Mouse (Mus musculus): ENCODE measurements around the gene Chuk. TPM values are rescaled to one million over a fixed set of nuclear protein-coding genes. Genes with fewer than 3 reads are reported as not detected.
"Not testable (repeated sequence)": the region's sequence is repeated elsewhere in the genome, so short reads cannot be mapped to it uniquely, and the experiment has no call there.

Chuk gene
- polyA plus RNA-seq, 1 experiment, result 26.4 TPM

GRCm38 (mm10) chr19:44128560-44128959 is 21.3 kb upstream of the Chuk start:
- WGBS, result 95% methylated on average over 2 of the region's 2 CpGs
- no peak for TF ChIP-seq POLR2A (IDR thresholded peaks at IDR 0.05; ENCODE audit: control insufficient read depth, extremely low read depth, insufficient read depth, low read length, poor library complexity)
- TF ChIP-seq CTCF (IDR thresholded peaks at IDR 0.05; ENCODE audit: borderline replicate concordance, control insufficient read depth, extremely low read depth, insufficient read depth, low read length, poor library complexity), result no peak
- DNase-seq, result no peak
- Histone ChIP-seq H3K27me3 (ENCODE audit: control insufficient read depth, insufficient read depth, low read length) (no peaks in the 10 kb centered on the region), H3K36me3 (ENCODE audit: control insufficient read depth, insufficient read depth, low read length) (peaks cover 72% of the 10 kb centered on the region), H3K4me3 (ENCODE audit: control insufficient read depth, insufficient read depth, low read length) (no peak overlapping the region), H3K4me1 (replicated peaks; ENCODE audit: control insufficient read depth, insufficient read depth, low read length) (no peaks in the 10 kb centered on the region), H3K27ac (ENCODE audit: control insufficient read depth, insufficient read depth, low read length) (no peak overlapping the region)

GRCm38 (mm10) chr19:44127729-44128497 is 20.6 kb upstream of the Chuk start:
- Histone ChIP-seq H3K4me3 (ENCODE audit: control insufficient read depth, insufficient read depth, low read length) (no peak overlapping the region), H3K27ac (ENCODE audit: control insufficient read depth, insufficient read depth, low read length) (no peak overlapping the region), H3K4me1 (replicated peaks; ENCODE audit: control insufficient read depth, insufficient read depth, low read length) (no peaks in the 10 kb centered on the region), H3K36me3 (ENCODE audit: control insufficient read depth, insufficient read depth, low read length) (peaks cover 78% of the 10 kb centered on the region), H3K27me3 (ENCODE audit: control insufficient read depth, insufficient read depth, low read length) (no peaks in the 10 kb centered on the region)
- DNase-seq, result no peak
- WGBS, result 97% methylated on average over 10 of the region's 10 CpGs
- TF ChIP-seq CTCF (IDR thresholded peaks at IDR 0.05; ENCODE audit: borderline replicate concordance, control insufficient read depth, extremely low read depth, insufficient read depth, low read length, poor library complexity), result no peak

- Histone ChIP-seq H3K4me3 (ENCODE audit: control insufficient read depth, insufficient read depth, low read length) (no peak overlapping the region), H3K27ac (ENCODE audit: control insufficient read depth, insufficient read depth, low read length) (no peak overlapping the region), H3K4me1 (replicated peaks; ENCODE audit: control insufficient read depth, insufficient read depth, low read length) (no peaks in the 10 kb centered on the region), H3K27me3 (ENCODE audit: control insufficient read depth, insufficient read depth, low read length) (no peaks in the 10 kb centered on the region), H3K36me3 (ENCODE audit: control insufficient read depth, insufficient read depth, low read length) (peaks cover 46% of the 10 kb centered on the region)
- no peak for DNase-seq
- TF ChIP-seq POLR2A (IDR thresholded peaks at IDR 0.05; ENCODE audit: control insufficient read depth, extremely low read depth, insufficient read depth, low read length, poor library complexity), result no peak
- TF ChIP-seq CTCF (IDR thresholded peaks at IDR 0.05; ENCODE audit: borderline replicate concordance, control insufficient read depth, extremely low read depth, insufficient read depth, low read length, poor library complexity), result no peak
- WGBS, result 97% methylated on average over 7 of the region's 7 CpGs
Measured at GRCm38 (mm10) chr19:44121137-44121536, 13.9 kb upstream of the Chuk start.

- not testable (repeated sequence) for DNase-seq; H3K4me1 ChIP-seq (replicated peaks; ENCODE audit: control insufficient read depth, insufficient read depth, low read length); H3K4me3 ChIP-seq (ENCODE audit: control insufficient read depth, insufficient read depth, low read length); H3K27ac ChIP-seq (ENCODE audit: control insufficient read depth, insufficient read depth, low read length); H3K27me3 ChIP-seq (ENCODE audit: control insufficient read depth, insufficient read depth, low read length)
- peaks cover 46% of the 10 kb centered on the region for H3K36me3 ChIP-seq (ENCODE audit: control insufficient read depth, insufficient read depth, low read length)
- WGBS, result 96% methylated on average over 9 of the region's 9 CpGs
Measured at GRCm38 (mm10) chr19:44120686-44121085, 13.4 kb upstream of the Chuk start.

GRCm38 (mm10) chr19:44117793-44118192 is 10.5 kb upstream of the Chuk start:
- Histone ChIP-seq H3K27me3 (ENCODE audit: control insufficient read depth, insufficient read depth, low read length) (no peaks in the 10 kb centered on the region), H3K36me3 (ENCODE audit: control insufficient read depth, insufficient read depth, low read length) (peaks cover 34% of the 10 kb centered on the region), H3K4me3 (ENCODE audit: control insufficient read depth, insufficient read depth, low read length) (no peak overlapping the region), H3K4me1 (replicated peaks; ENCODE audit: control insufficient read depth, insufficient read depth, low read length) (no peaks in the 10 kb centered on the region), H3K27ac (ENCODE audit: control insufficient read depth, insufficient read depth, low read length) (no peak overlapping the region)
- DNase-seq, result no peak
- no peak for TF ChIP-seq CTCF (IDR thresholded peaks at IDR 0.05; ENCODE audit: borderline replicate concordance, control insufficient read depth, extremely low read depth, insufficient read depth, low read length, poor library complexity)

- TF ChIP-seq CTCF (IDR thresholded peaks at IDR 0.05; ENCODE audit: borderline replicate concordance, control insufficient read depth, extremely low read depth, insufficient read depth, low read length, poor library complexity) (no peak), POLR2A (IDR thresholded peaks at IDR 0.05; ENCODE audit: control insufficient read depth, extremely low read depth, insufficient read depth, low read length, poor library complexity) (no peak)
- Histone ChIP-seq H3K36me3 (ENCODE audit: control insufficient read depth, insufficient read depth, low read length) (peaks cover 21% of the 10 kb centered on the region), H3K27ac (ENCODE audit: control insufficient read depth, insufficient read depth, low read length) (no peak overlapping the region), H3K4me3 (ENCODE audit: control insufficient read depth, insufficient read depth, low read length) (no peak overlapping the region), H3K4me1 (replicated peaks; ENCODE audit: control insufficient read depth, insufficient read depth, low read length) (peaks cover 7% of the 10 kb centered on the region), H3K27me3 (ENCODE audit: control insufficient read depth, insufficient read depth, low read length) (no peaks in the 10 kb centered on the region)
- WGBS, result 86% methylated on average over 7 of the region's 7 CpGs
- no peak for DNase-seq
Measured at GRCm38 (mm10) chr19:44111706-44112105, 4.4 kb upstream of the Chuk start.

GRCm38 (mm10) chr19:44110356-44110755 is 3.1 kb upstream of the Chuk start:
- no peak for TF ChIP-seq CTCF (IDR thresholded peaks at IDR 0.05; ENCODE audit: borderline replicate concordance, control insufficient read depth, extremely low read depth, insufficient read depth, low read length, poor library complexity)
- no peak for TF ChIP-seq POLR2A (IDR thresholded peaks at IDR 0.05; ENCODE audit: control insufficient read depth, extremely low read depth, insufficient read depth, low read length, poor library complexity)
- Histone ChIP-seq H3K36me3 (ENCODE audit: control insufficient read depth, insufficient read depth, low read length) (peaks cover 21% of the 10 kb centered on the region), H3K4me3 (ENCODE audit: control insufficient read depth, insufficient read depth, low read length) (no peak overlapping the region), H3K27ac (ENCODE audit: control insufficient read depth, insufficient read depth, low read length) (no peak overlapping the region), H3K4me1 (replicated peaks; ENCODE audit: control insufficient read depth, insufficient read depth, low read length) (peaks cover 8% of the 10 kb centered on the region), H3K27me3 (ENCODE audit: control insufficient read depth, insufficient read depth, low read length) (no peaks in the 10 kb centered on the region)
- DNase-seq, result no peak
- 95% methylated on average over 9 of the region's 9 CpGs for WGBS

All from thymus, adult 2 months (tissue).